19 mouse cellular contexts compared by ENCODE assay signal in the genomic region with DNA sequence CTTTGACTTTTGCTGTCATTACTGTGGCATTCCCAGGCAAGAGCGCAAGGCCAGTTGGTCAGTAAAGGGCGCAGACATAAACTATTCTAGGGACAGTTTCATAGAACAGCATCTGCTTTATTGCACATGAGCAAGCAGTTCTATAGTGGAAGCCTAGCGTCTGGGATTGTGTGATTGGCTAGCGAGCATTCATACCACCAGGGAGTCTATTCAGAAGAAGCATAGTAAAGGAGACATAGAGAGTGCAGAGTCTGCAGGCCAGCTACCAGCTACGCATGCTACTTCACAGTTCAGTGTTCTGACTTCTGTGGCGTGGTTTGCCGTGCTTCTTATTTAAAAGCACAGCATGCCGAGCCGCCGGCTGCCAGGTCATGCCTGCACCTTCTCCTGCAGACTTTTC. TPM values are rescaled to one million over a fixed set of nuclear protein-coding genes. Genes with fewer than 3 reads are reported as not detected.
DNase-seq lines count a peak whose midpoint lies in the region; ATAC-seq and TF ChIP-seq lines count a peak whose summit lies in the region.
"Had no signal": no experiment of that assay in that cellular context is flagged by ENCODE, and none has a peak within 500 bp of the region (broad histone marks: within the 10 kb centered on the region; RNA-seq: fewer than 3 reads in every experiment).

No protein-coding gene starts in this region.

- H3K9ac ChIP-seq in hindbrain, embryonic 12.5 days = no peak overlapping the region
- peak overlapping the region; percentile 33 for H3K9ac ChIP-seq in midbrain, postnatal 0 days (replicated peaks; ENCODE audit: low read length, poor library complexity, severe bottlenecking)
- H3K9ac ChIP-seq: liver, embryonic 15.5 days had no signal

- DNase-seq in cerebellum, postnatal 25 days = peak; percentile 10 to 15
- no peak for DNase-seq in cerebellum, adult 9-11 months
- DNase-seq in R1 (ENCODE audit: low read depth, low spot score) = peak; percentile 8
- DNase-seq in midbrain, postnatal 0 days (ENCODE audit: low spot score) = peak; percentile 61
- no peak for DNase-seq in heart, adult 11 months
- DNase-seq: cerebellum, adult 11-12 months; lung, postnatal 10 days; right cerebral cortex, postnatal 14 days had no signal

- H3K27me3 ChIP-seq in hindbrain, embryonic 12.5 days = no peaks in the 10 kb centered on the region
- H3K27me3 ChIP-seq in midbrain, postnatal 0 days (ENCODE audit: insufficient read depth, low read length) = no peaks in the 10 kb centered on the region
- H3K27me3 ChIP-seq: CH12.LX; liver, embryonic 15.5 days had no signal

- peak overlapping the region; percentile 36 for H3K4me2 ChIP-seq in hindbrain, embryonic 12.5 days (replicated peaks)
- peak overlapping the region; percentile 39 for H3K4me2 ChIP-seq in midbrain, postnatal 0 days (ENCODE audit: low read depth, low read length, poor library complexity, severe bottlenecking)
- H3K4me2 ChIP-seq: liver, embryonic 15.5 days had no signal

- 47% methylated on average over 10 of the region's 10 CpGs for WGBS in hindbrain, embryonic 12.5 days
- 49% methylated on average over 10 of the region's 10 CpGs for WGBS in midbrain, postnatal 0 days

- H3K27ac ChIP-seq in hindbrain, embryonic 12.5 days = no peak overlapping the region
- H3K27ac ChIP-seq in midbrain, postnatal 0 days (ENCODE audit: low read depth, low read length) = peak overlapping the region; percentile 38; the same call in 1 of the 2 replicates
- H3K27ac ChIP-seq: liver, embryonic 15.5 days had no signal

- TF ChIP-seq CTCF in midbrain, postnatal 0 days (IDR thresholded peaks at IDR 0.05) = no peak

- peak overlapping the region; percentile 0; the same call in 1 of the 2 replicates for H3K4me3 ChIP-seq in hindbrain, embryonic 12.5 days
- H3K4me3 ChIP-seq in midbrain, postnatal 0 days (ENCODE audit: low read depth, low read length) = peak overlapping the region; percentile 20
- H3K4me3 ChIP-seq: liver, embryonic 15.5 days had no signal

- no peaks in the 10 kb centered on the region for H3K36me3 ChIP-seq in hindbrain, embryonic 12.5 days
- no peaks in the 10 kb centered on the region for H3K36me3 ChIP-seq in midbrain, postnatal 0 days (ENCODE audit: insufficient read depth, low read length)
- H3K36me3 ChIP-seq: liver, embryonic 15.5 days had no signal

- H3K4me1 ChIP-seq in hindbrain, embryonic 12.5 days = 0 out of 2 replicates have a peak, but pooled peaks cover 6% of the 10 kb centered on the region
- 0 out of 2 replicates have a peak, but pooled peaks cover 4% of the 10 kb centered on the region for H3K4me1 ChIP-seq in midbrain, postnatal 0 days (ENCODE audit: insufficient read depth, low read length)
- H3K4me1 ChIP-seq: liver, embryonic 15.5 days had no signal

- H3K9me3 ChIP-seq in hindbrain, embryonic 12.5 days (replicated peaks) = no peaks in the 10 kb centered on the region
- H3K9me3 ChIP-seq in midbrain, postnatal 0 days (ENCODE audit: low read length) = no peaks in the 10 kb centered on the region
- H3K9me3 ChIP-seq: liver, embryonic 15.5 days had no signal

- ATAC-seq in hindbrain, embryonic 12.5 days (ENCODE audit: low FRiP score) = peak; percentile 80; the same call in 1 of the 2 replicates
- ATAC-seq in midbrain, postnatal 0 days (ENCODE audit: low FRiP score) = peak; percentile 78
- no peak for ATAC-seq in monocyte, adult 5-6 weeks (replicated peaks; ENCODE audit: insufficient number of reproducible peaks, low FRiP score, low TSS enrichment, poor library complexity, severe bottlenecking)
- no peak for ATAC-seq in megakaryocyte, adult 5-6 weeks (ENCODE audit: poor library complexity, severe bottlenecking)

RNA-seq across cellular contexts. Expression of gene 4930522H14Rik, which starts 37.9 kb away (rescaled TPM):
- polyA plus RNA-seq in hindbrain, embryonic 12.5 days (2016; fragmentation: Nextera tagmentation; extraction: Ambion mirVana) = not detected in 2 replicates
- total RNA-seq in midbrain, postnatal 0 days (2014; rRNA removed) = not detected in 2 replicates
- not detected in 2 replicates for polyA plus RNA-seq in midbrain, postnatal 0 days (2015; fragmentation: Nextera tagmentation; extraction: Ambion mirVana)
- total RNA-seq in monocyte, adult 5-6 weeks (2017) = not detected in 3 replicates
- not detected in 2 replicates for total RNA-seq in megakaryocyte, adult 5-6 weeks (2015)
- 1.2 TPM in 1 of 2 replicates, not detected in the other for total RNA-seq in megakaryocyte, adult 5-6 weeks (2017)
- total RNA-seq: CH12.LX; left cerebral cortex, adult 18-20 months had no signal
- polyA plus RNA-seq: cortical plate, adult 2 months; gonadal fat pad, adult 2 months; heart, embryonic 14.5 days; kidney, embryonic 14.5 days; limb, embryonic 11.5 days; liver, embryonic 15.5 days had no signal

Comparison
In these comparisons a context has a peak if more than half of its experiments do, and no peak if none do; other contexts are left out.
1. DNase-seq: peak in cerebellum, postnatal 25 days (2 of 2), R1 (single experiment) and midbrain, postnatal 0 days (single experiment); none in cerebellum, adult 9-11 months (single experiment) and heart, adult 11 months (single experiment).
2. ATAC-seq: peak in hindbrain, embryonic 12.5 days (single experiment) and midbrain, postnatal 0 days (single experiment); none in monocyte, adult 5-6 weeks (single experiment) and megakaryocyte, adult 5-6 weeks (single experiment).